Mouse (Mus musculus): Measurements from ENCODE around the gene Slc22a19. TPM values are rescaled to one million over a fixed set of nuclear protein-coding genes. Genes with fewer than 3 reads are reported as not detected.

Slc22a19 gene
- not detected for total RNA-seq (2023)

GRCm38 (mm10) chr19:7711148-7711547 is at the start of gene Slc22a19:
Gene Slc22a19 (minus strand): TSS chr19:7711310.

Other genes with a start within 250 kb of the Slc22a19 start
- gene Rtn3, start 228.0 kb downstream of the Slc22a19 start, total RNA-seq (2023) = 10 to 100 TPM; 84.6 to 85.5 TPM
- gene Atl3, start 217.3 kb downstream of the Slc22a19 start, total RNA-seq (2023) = 10 to 100 TPM; 45.4 to 49.1 TPM
- 1 to 10 TPM; 8.9 to 9.8 TPM for gene Pla2g16, start 153.9 kb downstream of the Slc22a19 start, total RNA-seq (2023)
- not detected for gene Lgals12, start 104.1 kb downstream of the Slc22a19 start, total RNA-seq (2023)
- not detected for gene Hrasls5, start 98.8 kb downstream of the Slc22a19 start, total RNA-seq (2023)
- gene Slc22a26, start 91.4 kb upstream of the Slc22a19 start, total RNA-seq (2023) = not detected